In genomic region chr6:12021480-12021879, GRCm38 (mm10) we compare ENCODE assay signal across 29 mouse cellular contexts.
"Had no signal": no experiment of that assay in that cellular context is flagged by ENCODE, and none has a peak within 500 bp of the region (broad histone marks: within the 10 kb centered on the region; RNA-seq: fewer than 3 reads in every experiment).

No protein-coding gene starts in this region.

- H3K27me3 ChIP-seq: heart, embryonic 12.5 days; heart, embryonic 13.5 days; heart, embryonic 15.5 days; hindbrain, embryonic 12.5 days; hindbrain, embryonic 13.5 days; hindbrain, embryonic 15.5 days; kidney, embryonic 15.5 days had no signal

- H3K4me1 ChIP-seq: heart, embryonic 10.5 days; heart, embryonic 12.5 days; heart, embryonic 13.5 days; heart, embryonic 15.5 days; hindbrain, embryonic 10.5 days; hindbrain, embryonic 12.5 days; hindbrain, embryonic 13.5 days; hindbrain, embryonic 15.5 days; kidney, embryonic 15.5 days had no signal

- H3K9me3 ChIP-seq: heart, embryonic 10.5 days; heart, embryonic 12.5 days; heart, embryonic 13.5 days; heart, embryonic 15.5 days; hindbrain, embryonic 10.5 days; hindbrain, embryonic 12.5 days; hindbrain, embryonic 13.5 days; hindbrain, embryonic 15.5 days; kidney, embryonic 15.5 days had no signal

- H3K4me2 ChIP-seq: heart, embryonic 11.5 days; heart, embryonic 12.5 days; heart, embryonic 13.5 days; heart, embryonic 15.5 days; hindbrain, embryonic 12.5 days; hindbrain, embryonic 13.5 days; hindbrain, embryonic 14.5 days; hindbrain, embryonic 15.5 days; kidney, embryonic 15.5 days had no signal

- H3K4me3 ChIP-seq: heart, adult 2 months; heart, embryonic 10.5 days; heart, embryonic 12.5 days; heart, embryonic 13.5 days; heart, embryonic 15.5 days; hindbrain, embryonic 10.5 days; hindbrain, embryonic 12.5 days; hindbrain, embryonic 13.5 days; hindbrain, embryonic 15.5 days; kidney, embryonic 15.5 days; layer of hippocampus, adult 2 months; left cerebral cortex, adult 2 months had no signal

- H3K9ac ChIP-seq: heart, embryonic 12.5 days; heart, embryonic 13.5 days; heart, embryonic 15.5 days; hindbrain, embryonic 12.5 days; hindbrain, embryonic 13.5 days; hindbrain, embryonic 14.5 days; hindbrain, embryonic 15.5 days; kidney, embryonic 15.5 days had no signal

- ATAC-seq: hindbrain, embryonic 16.5 days; hindbrain, postnatal 0 days; inflammation-experienced regulatory T-cells, adult 6 months had no signal

- DNase-seq: heart, adult 18-20 months; heart, adult 2 months; heart, postnatal 10 days; heart, postnatal 14 days; heart, postnatal 36 days; heart, postnatal 4 days; kidney, adult 18-20 months; kidney, adult 8-10 months; kidney, postnatal 10 days; kidney, postnatal 14 days; layer of hippocampus, adult 9-11 months; layer of hippocampus, postnatal 36 days had no signal

- H3K27ac ChIP-seq: heart, adult 2 months; heart, embryonic 10.5 days; heart, embryonic 13.5 days; heart, embryonic 15.5 days; hindbrain, embryonic 10.5 days; hindbrain, embryonic 12.5 days; hindbrain, embryonic 13.5 days; hindbrain, embryonic 14.5 days; hindbrain, embryonic 15.5 days; hindbrain, postnatal 0 days; kidney, embryonic 15.5 days; kidney, postnatal 0 days; layer of hippocampus, adult 2 months; left cerebral cortex, adult 2 months had no signal
